Mouse (Mus musculus) adrenal gland, postnatal 36 days (tissue): ENCODE measurements around the gene Fut9. TPM values are rescaled to one million over a fixed set of nuclear protein-coding genes. Genes with fewer than 3 reads are reported as not detected.

Source experiments
- DNase-seq, 2 experiments: peaks; one replicate each; pipeline ENCODE4 v3.0.0; 2021; ENCODE audit warnings: mixed read lengths in 1 of 2
- total RNA-seq, 2 experiments: library from RNA; stranded (reverse); gene quantifications; 2 replicates each; pipeline ENCODE4 v1.2.3; 2021

Fut9 gene
- total RNA-seq, 2 experiments from 2014 or later: 0.26 to 0.63 TPM

- no peak for DNase-seq
These were observed 154.5 kb downstream of the Fut9 start for GRCm38 (mm10) chr4:25645580-25645979.

- no peak for DNase-seq
These were observed 158.1 kb downstream of the Fut9 start for GRCm38 (mm10) chr4:25641993-25642392.

- DNase-seq: no peak
These were observed 166.8 kb downstream of the Fut9 start for GRCm38 (mm10) chr4:25633262-25633661.

- no peak for DNase-seq
These were observed 171.9 kb downstream of the Fut9 start for GRCm38 (mm10) chr4:25628113-25628512.

- no peak for DNase-seq
These were observed 172.6 kb downstream of the Fut9 start for GRCm38 (mm10) chr4:25627467-25627866.

- DNase-seq: no peak
These were observed 173.0 kb downstream of the Fut9 start for GRCm38 (mm10) chr4:25627039-25627438.

GRCm38 (mm10) chr4:25623176-25623575 is 176.9 kb downstream of the Fut9 start:
- no peak for DNase-seq

GRCm38 (mm10) chr4:25617301-25617700 is 182.7 kb downstream of the Fut9 start:
- no peak for DNase-seq

- DNase-seq: no peak
These were observed 186.6 kb downstream of the Fut9 start for GRCm38 (mm10) chr4:25613426-25613825.

- no peak for DNase-seq
These were observed 189.6 kb downstream of the Fut9 start for GRCm38 (mm10) chr4:25610481-25610880.

- no peak for DNase-seq
These were observed 206.8 kb downstream of the Fut9 start for GRCm38 (mm10) chr4:25593218-25593617.
